Mouse (Mus musculus): ENCODE data around the gene Thra.

DNA sequence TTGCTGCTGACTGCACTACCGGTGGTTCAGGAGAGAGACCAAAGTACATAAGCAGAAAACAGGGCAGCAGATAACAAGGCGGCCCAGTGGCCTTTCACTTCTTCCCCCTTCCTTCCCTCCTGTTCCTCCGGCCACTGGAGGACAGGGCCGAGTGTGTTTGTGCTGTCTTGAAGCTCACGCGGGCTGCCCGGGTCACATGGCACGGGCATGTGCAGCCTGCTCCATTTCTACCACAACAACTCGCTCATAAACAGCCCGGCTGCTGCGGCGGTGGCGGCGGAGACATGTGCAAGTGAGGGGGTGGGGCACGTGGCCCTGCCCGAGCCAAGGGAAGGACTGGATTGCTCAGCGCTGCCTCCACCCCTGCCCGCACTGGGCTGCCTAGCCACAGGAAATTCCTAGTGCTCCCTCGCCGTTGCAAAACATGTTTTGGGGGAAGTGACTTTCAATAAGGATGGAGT, 42.8 kb downstream of the Thra start:
- TF ChIP-seq CTCF (IDR thresholded peaks at IDR 0.05; ENCODE audit: extremely low read depth, insufficient read depth, insufficient read length, insufficient replicate concordance) (no peak), POLR2A (IDR thresholded peaks at IDR 0.05; ENCODE audit: low read depth, low read length) (0 out of 2 replicates have a peak, but pooled peaks have one; percentile 21)

All from spleen, adult 2 months (tissue).